Mouse (Mus musculus) megakaryocyte, embryonic 14.5 days (primary cell): ENCODE measurements at regions not wholly inside any gene's neighbourhood (a gene's known extent, or its start where the extent isn't known, plus 50 kb on each side); places are given as distances from the start of the nearest gene placed in this dataset.

Experiments used
- FLI1 ChIP-seq: IDR thresholded peaks from 2 replicates; pipeline ENCODE4 v1.6.1; 2012; ENCODE audit warnings: low read length, inconsistent platforms, mixed read lengths
- GATA1 ChIP-seq: IDR thresholded peaks from 3 replicates; pipeline ENCODE4 v1.6.1; 2012; ENCODE audit warnings: mixed read lengths, low read length, inconsistent platforms, borderline replicate concordance

DNA sequence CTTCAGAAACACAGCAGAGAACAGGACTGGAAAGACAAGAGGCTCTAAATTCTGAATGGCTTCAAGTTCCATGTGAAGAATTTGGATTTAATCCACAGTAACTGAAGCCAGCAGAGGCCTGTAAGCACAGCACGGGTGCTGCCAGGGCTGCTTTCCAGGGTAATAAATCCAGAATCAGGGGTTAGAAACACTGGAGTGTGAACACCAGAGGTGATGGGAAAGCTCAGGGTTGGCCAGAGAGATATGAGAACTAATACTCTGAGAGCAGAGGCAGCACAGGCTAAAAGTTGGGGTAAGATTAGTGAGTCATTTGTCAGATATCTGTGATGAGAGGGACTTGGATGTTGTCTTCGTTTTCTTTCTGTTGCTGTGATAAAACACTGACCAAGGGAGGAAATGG is 153.6 kb upstream of the Tmc3 start:
- TF ChIP-seq GATA1 (no peak), FLI1 (no peak)
